Mouse (Mus musculus) olfactory bulb, adult 2 months (tissue): Measurements from ENCODE around the gene Atf7. TPM values are rescaled to one million over a fixed set of nuclear protein-coding genes. Genes with fewer than 3 reads are reported as not detected.

Experiments
- H3K27ac ChIP-seq: fragments of 200-500 bp; 2 replicates; pipeline ENCODE4 v1.5.1; 2012; ENCODE audit warnings: low read depth, low read length; ENCODE audit not compliant: insufficient read depth
- H3K4me1 ChIP-seq: fragments of 200-500 bp; 2 replicates; pipeline ENCODE4 v1.6.1; 2012; ENCODE audit warnings: low read length; ENCODE audit not compliant: control insufficient read depth, insufficient read depth
- H3K4me3 ChIP-seq: fragments of 200-500 bp; 2 replicates; pipeline ENCODE4 v1.5.1; 2012; ENCODE audit warnings: mild to moderate bottlenecking, low read depth, low read length, moderate library complexity; ENCODE audit not compliant: insufficient read depth
- CTCF ChIP-seq: fragments of 200-500 bp; IDR thresholded peaks from 2 replicates; pipeline ENCODE4 v1.5.1; 2012; ENCODE audit warnings: low read depth, mild to moderate bottlenecking, low read length, moderate library complexity; ENCODE audit not compliant: insufficient read depth
- POLR2A ChIP-seq: fragments of 200-500 bp; IDR thresholded peaks from 2 replicates; pipeline ENCODE4 v1.6.1; 2012; ENCODE audit warnings: mild to moderate bottlenecking, low read depth, low read length, moderate library complexity; ENCODE audit not compliant: insufficient read depth
- WGBS: fragments of 180-500 bp; shearing (Covaris S2); methylation state at CpG from one replicate; pipeline ENCODE4 v1.1.7; 2018; 5-methylcytosine and 5-hydroxymethylcytosine counted together
- polyA plus RNA-seq: library from polyadenylated mRNA; stranded (reverse); fragments of >200 nt; gene quantifications from 2 replicates; pipeline ENCODE4 v1.2.4, GENCODE M21; 2012; ENCODE audit warnings: low replicate concordance; ENCODE audit not compliant: missing spikeins, insufficient read depth, insufficient read length

Atf7 gene
- polyA plus RNA-seq, 1 experiment, result not detected

DNA sequence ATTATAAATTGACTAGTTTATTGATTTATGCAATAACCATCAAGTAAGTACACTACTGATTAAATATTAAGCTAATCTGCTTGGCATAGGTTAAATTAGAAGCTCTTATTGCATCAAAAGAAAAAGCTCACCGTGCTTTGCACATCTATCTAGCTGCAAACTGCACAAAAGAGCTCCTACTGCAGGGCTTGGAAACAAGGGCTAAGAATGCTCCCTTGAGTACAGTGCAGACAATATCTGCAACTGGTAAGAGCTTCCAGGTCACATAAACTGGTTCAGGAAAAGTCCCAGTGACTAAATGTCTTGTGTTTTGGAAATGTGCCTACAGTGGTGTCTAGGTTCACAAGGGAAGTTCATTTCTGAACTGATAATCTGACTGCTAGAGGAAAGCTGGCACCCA, 62.8 kb downstream of the Atf7 start:
- H3K4me1 ChIP-seq, result no peaks in the 10 kb centered on the region
- H3K27ac ChIP-seq, result no peak overlapping the region
- TF ChIP-seq CTCF (no peak), POLR2A (no peak)
- no peak overlapping the region for H3K4me3 ChIP-seq
- WGBS, result 45% methylated on average over 1 of the region's 1 CpGs

DNA sequence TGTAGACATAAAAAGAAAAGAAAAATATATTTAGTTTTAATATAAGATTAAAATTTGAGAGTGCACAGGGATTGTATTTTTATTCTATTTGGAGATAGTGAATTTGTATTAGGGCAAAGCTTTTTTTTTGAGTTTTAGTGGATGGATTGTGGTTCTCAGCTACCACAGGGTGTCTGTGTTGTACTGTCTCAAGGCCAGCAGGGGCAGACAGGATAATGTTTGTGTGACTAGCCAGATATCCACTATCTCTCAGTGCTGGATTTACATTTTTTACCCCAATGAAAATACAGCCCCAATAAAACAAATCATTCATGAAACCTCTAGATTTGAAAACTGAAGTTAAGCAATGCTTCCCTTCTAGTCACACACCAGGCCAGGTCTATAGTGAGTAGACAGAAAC, 67.7 kb downstream of the Atf7 start:
- Histone ChIP-seq H3K4me3 (no peak overlapping the region), H3K4me1 (no peaks in the 10 kb centered on the region), H3K27ac (no peak overlapping the region)
- TF ChIP-seq POLR2A (no peak), CTCF (no peak)

DNA sequence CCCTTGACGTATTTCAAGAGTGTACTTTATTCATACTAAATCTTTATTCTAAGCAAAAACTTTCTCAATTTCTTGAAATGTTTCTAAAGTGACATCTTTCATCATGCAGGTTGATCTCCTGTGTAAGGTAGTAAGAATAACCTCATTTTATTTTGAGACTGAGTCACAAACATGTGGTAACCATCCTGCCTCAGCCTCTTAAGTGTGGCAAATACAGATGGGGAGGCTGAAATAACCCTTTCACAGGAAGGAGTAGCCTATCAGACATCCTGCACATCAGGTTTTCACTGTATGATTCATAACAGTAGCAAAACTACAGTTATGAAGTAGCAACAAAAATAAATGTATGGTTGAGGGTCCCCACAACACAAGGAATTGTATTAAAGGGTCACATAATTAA, 69.7 kb downstream of the Atf7 start:
- 100% methylated on average over 1 of the region's 1 CpGs for WGBS
- Histone ChIP-seq H3K4me3 (no peak overlapping the region), H3K4me1 (no peaks in the 10 kb centered on the region), H3K27ac (no peak overlapping the region)
- TF ChIP-seq POLR2A, result no peak
- TF ChIP-seq CTCF, result no peak

DNA sequence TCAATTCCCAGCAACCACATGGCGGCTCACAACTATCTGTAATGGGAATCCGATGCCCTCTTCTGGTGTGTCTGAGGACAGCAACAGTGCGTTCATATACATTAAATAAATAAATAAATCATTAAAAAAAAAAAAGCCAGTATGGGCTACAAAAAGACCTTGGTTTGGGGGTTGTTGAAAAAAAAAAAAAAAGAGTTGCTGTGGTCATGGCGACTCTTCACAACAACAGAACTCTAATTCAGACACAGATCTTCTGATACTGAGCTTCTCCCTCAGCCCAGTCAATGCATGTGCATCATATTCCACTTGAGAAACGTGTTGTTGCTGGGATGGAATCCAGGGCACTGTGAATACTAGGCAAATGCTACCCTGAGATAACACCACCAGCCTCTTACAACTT, 72.7 kb downstream of the Atf7 start:
- 98% methylated on average over 5 of the region's 5 CpGs for WGBS
- no peak overlapping the region for H3K27ac ChIP-seq
- H3K4me1 ChIP-seq, result no peaks in the 10 kb centered on the region

DNA sequence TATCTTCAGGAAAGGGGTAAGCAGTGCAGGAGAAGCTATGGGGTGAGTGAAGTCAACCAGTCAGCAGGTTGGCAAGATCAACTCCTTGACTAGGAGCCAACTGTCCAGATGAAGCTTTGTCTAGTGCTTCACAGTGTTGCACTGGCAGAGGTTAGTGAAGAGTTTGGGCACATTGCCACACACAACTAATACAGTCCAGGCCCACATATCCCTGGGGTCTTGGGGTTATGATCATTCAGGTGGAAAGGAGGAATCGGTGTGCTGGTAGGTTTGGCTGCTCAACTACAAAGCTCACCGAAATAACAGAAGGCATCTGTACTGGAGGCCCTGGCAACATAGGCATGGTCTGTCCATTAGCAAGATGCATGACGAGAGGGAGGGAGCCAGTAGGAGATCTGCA, 77.8 kb downstream of the Atf7 start:
- WGBS, result 62% methylated on average over 3 of the region's 3 CpGs
- TF ChIP-seq POLR2A (no peak), CTCF (no peak)
- H3K4me3 ChIP-seq, result no peak overlapping the region
- peaks cover 5% of the 10 kb centered on the region for H3K4me1 ChIP-seq
- no peak overlapping the region for H3K27ac ChIP-seq

More for the DNA sequence above, 72.7 kb downstream of the Atf7 start:
- H3K4me3 ChIP-seq, result no peak overlapping the region
- TF ChIP-seq POLR2A (no peak), CTCF (no peak)

DNA sequence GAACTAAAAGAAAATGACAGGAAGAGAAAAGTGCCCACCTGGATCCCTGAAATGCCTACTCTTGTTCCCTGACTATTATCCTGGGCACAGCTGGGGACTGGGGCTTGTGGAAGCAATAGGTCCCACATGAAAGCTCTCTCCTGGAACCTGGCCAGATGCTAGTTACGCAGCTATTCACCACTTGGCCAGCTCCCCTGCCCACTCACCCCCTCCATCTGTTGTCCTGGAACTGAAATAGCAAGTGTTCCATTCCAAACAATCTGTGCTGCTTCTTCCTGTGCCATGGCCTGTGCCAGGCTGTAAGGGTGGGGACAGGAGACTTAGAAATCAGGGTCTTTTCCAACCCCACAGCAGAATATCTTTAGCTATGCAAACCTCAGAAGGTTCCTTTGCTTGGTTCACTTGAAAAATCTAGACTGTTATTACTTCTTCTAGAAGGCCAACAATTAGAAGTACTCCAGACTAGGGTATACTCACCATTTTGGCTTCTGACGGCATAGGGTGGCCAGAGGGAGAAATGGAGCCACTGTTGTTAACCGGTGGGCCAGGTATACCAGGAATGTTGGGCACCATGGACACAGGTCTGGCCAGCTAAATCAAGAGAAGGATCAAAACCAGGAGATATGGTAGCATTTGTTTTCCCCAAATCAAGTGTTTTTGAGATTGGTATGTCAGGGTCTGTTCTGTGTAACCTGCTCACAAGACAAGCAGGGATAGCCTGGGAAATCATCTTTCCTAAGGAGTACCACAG, 78.4 kb downstream of the Atf7 start:
- Histone ChIP-seq H3K4me1 (peaks cover 5% of the 10 kb centered on the region), H3K4me3 (no peak overlapping the region), H3K27ac (peak overlapping the region; percentile 48; the same call in 1 of the 2 replicates)
- WGBS, result 45% methylated on average over 3 of the region's 3 CpGs
- TF ChIP-seq CTCF (no peak), POLR2A (no peak)

DNA sequence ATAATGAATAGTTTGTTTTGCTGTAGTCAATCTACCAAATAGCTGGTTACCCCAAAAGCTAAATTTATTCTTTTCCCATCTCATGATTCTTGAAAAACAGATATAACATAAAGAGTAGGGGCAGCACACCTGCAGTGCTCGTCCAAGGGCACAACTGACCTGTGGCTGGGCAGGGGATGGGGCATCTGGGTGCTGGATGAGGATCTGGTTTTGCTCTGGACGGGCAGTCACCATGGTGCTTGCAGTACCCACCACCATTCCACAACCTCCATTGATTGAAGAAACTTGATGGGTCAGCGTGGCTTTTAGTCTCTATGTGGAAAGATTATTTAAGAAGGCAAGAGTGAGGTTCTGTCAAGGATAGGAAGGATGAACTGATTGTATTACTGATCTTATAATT, 79.0 kb downstream of the Atf7 start:
- Histone ChIP-seq H3K27ac (no peak overlapping the region), H3K4me3 (no peak overlapping the region)
- 72% methylated on average over 3 of the region's 3 CpGs for WGBS

DNA sequence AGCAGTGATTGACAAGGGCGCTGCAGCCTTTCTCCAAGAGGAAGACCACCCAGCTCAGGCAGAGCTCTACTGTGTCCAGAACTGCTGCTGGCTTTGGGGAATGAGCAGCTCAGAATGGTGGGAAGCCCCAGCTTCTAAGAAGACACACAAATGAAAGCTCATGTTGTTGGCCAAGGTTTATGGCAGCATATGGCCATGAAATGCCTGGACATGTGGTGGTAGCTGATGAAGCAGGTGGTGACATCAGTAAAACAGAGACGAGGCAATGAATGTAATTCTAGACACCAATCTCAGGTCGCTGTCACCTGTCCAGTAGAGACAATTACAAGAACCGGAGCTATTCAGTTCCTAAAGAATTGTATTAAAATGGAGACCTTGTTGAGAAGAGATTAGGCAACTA, 80.5 kb downstream of the Atf7 start:
- no peak overlapping the region for H3K4me3 ChIP-seq
- TF ChIP-seq CTCF (no peak), POLR2A (no peak)
- H3K4me1 ChIP-seq, result peaks cover 5% of the 10 kb centered on the region
- no peak overlapping the region for H3K27ac ChIP-seq
- 93% methylated on average over 4 of the region's 4 CpGs for WGBS

More for the DNA sequence above, 79.0 kb downstream of the Atf7 start:
- no peak for TF ChIP-seq POLR2A
- no peak for TF ChIP-seq CTCF
- peaks cover 5% of the 10 kb centered on the region for H3K4me1 ChIP-seq

DNA sequence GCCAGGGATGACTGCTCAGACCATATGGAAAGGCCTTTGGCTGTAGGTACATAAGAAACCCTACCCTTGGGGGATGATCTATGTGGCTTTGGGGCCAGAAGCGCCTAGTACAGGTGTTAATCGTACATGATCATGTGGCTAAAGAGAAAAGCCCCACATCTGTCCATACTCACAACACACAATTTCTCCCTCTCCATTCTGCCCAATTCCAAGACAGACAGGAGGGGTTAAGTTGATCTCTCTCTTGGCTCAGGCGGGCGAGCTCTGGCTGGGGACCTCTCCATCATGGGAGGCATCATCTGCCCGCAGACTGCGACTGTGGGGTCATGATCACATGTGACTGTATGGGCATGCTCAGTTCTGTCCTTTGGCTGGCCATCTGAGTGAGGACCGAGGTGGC, 91.3 kb downstream of the Atf7 start:
- 93% methylated on average over 7 of the region's 7 CpGs for WGBS
- Histone ChIP-seq H3K4me3 (no peak overlapping the region), H3K27ac (no peak overlapping the region), H3K4me1 (no peaks in the 10 kb centered on the region)
- TF ChIP-seq POLR2A (no peak), CTCF (no peak)
